ENCODE assay signal across 19 mouse cellular contexts in genomic region chr13:33905176-33905954, GRCm38 (mm10). TPM values are rescaled to one million over a fixed set of nuclear protein-coding genes. Genes with fewer than 3 reads are reported as not detected.
"Had no signal": no experiment of that assay in that cellular context is flagged by ENCODE, and none has a peak within 500 bp of the region (broad histone marks: within the 10 kb centered on the region; RNA-seq: fewer than 3 reads in every experiment).

Serpinb6c (minus strand) TSS chr13:33905708.

- H3K4me3 ChIP-seq: limb, embryonic 12.5 days; liver, embryonic 13.5 days; lung, embryonic 15.5 days; midbrain, embryonic 13.5 days; myocyte; neural tube, embryonic 13.5 days had no signal

- H3K9ac ChIP-seq: limb, embryonic 12.5 days; liver, embryonic 13.5 days; liver, postnatal 0 days; lung, embryonic 15.5 days; midbrain, embryonic 13.5 days; neural tube, embryonic 13.5 days had no signal

- H3K36me3 ChIP-seq: limb, embryonic 12.5 days; liver, embryonic 13.5 days; lung, embryonic 15.5 days; midbrain, embryonic 13.5 days; neural tube, embryonic 13.5 days had no signal

- H3K27ac ChIP-seq: kidney, postnatal 0 days; limb, embryonic 12.5 days; liver, embryonic 13.5 days; lung, embryonic 15.5 days; midbrain, embryonic 13.5 days; neural tube, embryonic 13.5 days; stomach, postnatal 0 days had no signal

- H3K9me3 ChIP-seq: limb, embryonic 12.5 days; liver, embryonic 13.5 days; lung, embryonic 15.5 days; midbrain, embryonic 13.5 days; neural tube, embryonic 13.5 days had no signal

- H3K27me3 ChIP-seq: limb, embryonic 12.5 days; liver, embryonic 13.5 days; lung, embryonic 15.5 days; midbrain, embryonic 13.5 days; neural tube, embryonic 13.5 days had no signal

- ATAC-seq: liver, postnatal 0 days; midbrain, embryonic 13.5 days had no signal

- DNase-seq: kidney, adult 9 months; kidney, postnatal 36 days; layer of hippocampus, adult 9-11 months; liver; liver, embryonic 13.5 days; liver, postnatal 0 days; lung, postnatal 36 days; retina, postnatal 1 day; right cerebral cortex, postnatal 14 days; thymus, postnatal 4 days had no signal

- H3K4me1 ChIP-seq: limb, embryonic 12.5 days; liver, embryonic 13.5 days; lung, embryonic 15.5 days; midbrain, embryonic 13.5 days; neural tube, embryonic 13.5 days had no signal

- H3K4me2 ChIP-seq: limb, embryonic 12.5 days; liver, embryonic 13.5 days; lung, embryonic 15.5 days; midbrain, embryonic 13.5 days; neural tube, embryonic 13.5 days had no signal

RNA-seq across cellular contexts. Expression of gene Serpinb6c, which starts in this region (rescaled TPM):
- total RNA-seq: megakaryocyte progenitor cell, adult 5-6 weeks had no signal
- polyA plus RNA-seq: liver, embryonic 13.5 days; liver, postnatal 0 days; midbrain, embryonic 13.5 days; spleen, adult 2 months had no signal
